Mouse (Mus musculus) NIH3T3 (cell line): ENCODE results near the gene Dmrtc2.
"Not testable (repeated sequence)": the region's sequence is repeated elsewhere in the genome, so short reads cannot be mapped to it uniquely, and the experiment has no call there.

Experiments
- DNase-seq: peaks from one replicate; pipeline ENCODE4 v3.0.0-alpha.2; 2012; ENCODE audit warnings: low read depth

Dmrtc2 gene

DNA sequence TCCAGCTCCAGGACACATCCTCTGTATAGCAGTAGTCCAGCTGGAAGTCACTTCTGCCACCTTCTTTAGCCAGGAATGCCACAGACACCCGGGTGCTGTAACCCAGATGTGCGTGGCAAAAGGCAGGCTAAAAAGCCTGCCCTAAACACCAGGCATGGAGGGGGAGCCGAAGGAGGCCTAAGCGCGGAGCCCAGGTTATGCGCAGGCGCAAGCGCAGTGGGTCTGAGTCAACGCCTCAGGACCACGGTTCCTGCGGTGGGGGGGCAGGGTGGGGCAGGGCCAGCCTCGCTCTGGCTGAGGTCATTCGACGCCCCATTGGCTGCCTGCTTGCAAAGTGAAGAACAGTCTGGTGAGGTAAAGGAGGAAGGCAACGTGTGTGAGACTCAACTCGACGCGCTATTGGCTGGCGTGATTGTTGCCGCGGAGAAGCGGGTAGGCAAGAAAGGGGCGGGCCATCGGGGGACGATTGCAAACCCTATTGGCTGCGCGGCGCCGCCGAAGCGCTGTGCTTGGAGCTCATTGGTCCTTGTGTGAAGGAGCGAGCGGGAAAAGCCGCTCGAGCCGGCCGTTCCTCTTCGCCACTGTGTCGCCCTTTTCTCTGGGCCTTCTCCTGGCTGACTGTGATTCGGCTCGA lies at the start of gene Dmrtc2, which contains the start of gene Lypd4:
Dmrtc2 (plus strand) TSS at position 526 of the 634 bp plus-strand sequence.
Lypd4 (minus strand) TSS at position 410 of the 634 bp plus-strand sequence.
- no peak for DNase-seq

DNA sequence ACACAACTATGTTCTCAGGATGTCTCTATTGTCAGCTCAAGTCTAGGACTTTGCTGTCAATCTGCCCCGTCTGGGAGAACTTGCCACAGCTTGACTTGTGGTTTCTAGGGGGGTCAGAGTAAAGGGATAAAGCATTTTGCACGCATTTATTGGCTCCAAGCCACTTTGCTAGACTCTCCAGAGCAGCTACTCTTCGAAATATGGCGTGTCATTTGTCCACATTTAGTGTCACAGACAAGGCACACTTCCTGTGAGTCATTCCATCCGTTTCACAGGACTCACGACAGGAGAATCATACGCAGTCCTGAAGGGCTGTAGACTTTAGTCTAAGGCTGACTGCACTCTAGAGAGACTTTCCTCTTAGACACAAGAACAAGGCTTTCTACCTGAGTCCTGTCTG lies 45.4 kb upstream of the Dmrtc2 start:
- no peak for DNase-seq

DNA sequence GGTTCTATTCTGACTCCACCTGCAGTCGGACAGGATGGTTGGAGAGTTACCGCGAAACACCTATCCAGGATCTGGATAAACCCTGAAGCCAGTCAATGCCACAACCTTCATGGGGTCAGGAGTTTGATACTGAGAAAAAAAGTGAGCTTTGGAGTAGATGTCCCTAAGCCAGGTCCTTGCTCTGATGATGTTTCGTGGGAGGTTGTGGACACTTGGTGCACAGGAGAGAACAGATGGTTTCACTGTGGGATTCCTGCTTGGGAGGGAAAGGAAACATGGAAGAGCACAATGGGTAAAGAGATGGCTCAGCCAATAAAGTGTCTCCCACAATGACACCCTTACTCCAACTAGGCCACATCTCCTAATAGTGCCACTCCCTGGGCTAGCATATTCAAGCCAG lies 42.7 kb upstream of the Dmrtc2 start:
- no peak for DNase-seq

DNA sequence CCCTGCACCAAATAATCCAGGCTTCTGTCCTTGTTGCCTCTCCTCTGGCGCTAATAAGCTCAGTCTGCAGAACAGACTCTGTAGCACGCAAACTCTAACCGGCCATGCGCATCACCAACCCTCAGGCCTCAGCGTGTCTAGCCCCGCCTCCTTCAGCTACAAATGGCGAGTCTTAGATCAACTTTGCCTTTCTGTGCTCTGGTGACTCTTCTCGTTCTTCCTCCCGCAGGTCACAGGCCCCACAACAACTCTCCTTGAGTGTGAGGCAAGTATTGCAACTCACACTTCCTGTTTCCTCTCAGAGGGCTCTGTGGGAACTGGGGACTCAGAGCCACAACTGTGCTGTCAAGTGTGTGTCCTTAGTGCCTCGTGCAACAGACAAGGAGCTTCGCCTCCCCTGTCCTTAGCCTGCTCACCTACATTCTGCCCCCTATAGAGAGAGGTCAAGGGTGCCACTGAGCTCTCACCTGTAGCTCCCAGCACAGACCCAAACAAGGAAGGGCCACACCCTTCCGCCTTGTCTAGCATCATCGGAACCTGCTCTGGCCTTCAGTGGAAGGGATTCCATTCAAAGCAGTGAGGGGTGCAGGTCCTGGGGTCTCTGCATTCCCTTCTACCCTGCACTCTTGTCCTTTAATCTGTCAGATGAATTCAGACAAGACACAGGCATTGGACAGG lies 31.0 kb upstream of the Dmrtc2 start:
- not testable (repeated sequence) for DNase-seq

DNA sequence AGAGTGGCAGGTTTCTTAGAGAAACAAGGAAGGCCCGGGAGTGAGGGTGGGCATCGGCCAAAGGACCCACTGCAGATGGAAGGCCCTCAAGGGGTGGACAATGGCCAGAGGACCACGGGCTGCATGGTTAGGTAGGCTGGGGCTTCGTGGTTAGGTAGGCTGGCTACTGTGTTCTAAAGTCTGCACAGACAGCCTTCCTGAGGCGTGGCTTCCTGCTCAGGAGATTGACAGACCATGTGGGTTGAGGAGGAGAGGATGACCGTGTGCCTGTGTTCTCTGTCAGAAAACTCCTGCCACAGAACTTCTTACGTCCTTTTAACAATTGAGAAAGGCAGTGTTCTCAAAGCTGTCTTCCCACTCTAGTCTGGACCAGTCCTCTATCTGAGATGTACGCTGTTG lies 30.4 kb upstream of the Dmrtc2 start:
- no peak for DNase-seq

DNA sequence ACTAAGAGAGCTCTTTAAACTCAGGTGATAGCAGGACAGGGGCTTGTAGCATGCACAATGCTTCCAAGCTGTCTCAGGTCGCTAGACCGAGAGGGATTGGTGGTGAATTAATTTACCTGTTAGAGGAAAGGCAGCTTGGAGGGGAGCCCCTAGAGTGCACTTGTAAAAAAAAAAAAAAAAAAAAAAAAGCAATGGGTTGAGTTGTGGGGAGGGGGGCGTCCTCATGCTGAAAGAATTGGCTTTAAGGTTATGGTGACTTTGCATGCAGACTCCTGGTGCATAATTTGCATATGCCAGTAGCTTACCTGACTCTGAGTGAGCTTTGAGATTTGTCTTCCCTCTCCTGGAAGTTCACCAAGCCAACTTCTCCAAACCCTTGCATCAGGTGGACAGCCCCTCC lies 29.5 kb upstream of the Dmrtc2 start:
- DNase-seq, result no peak

DNA sequence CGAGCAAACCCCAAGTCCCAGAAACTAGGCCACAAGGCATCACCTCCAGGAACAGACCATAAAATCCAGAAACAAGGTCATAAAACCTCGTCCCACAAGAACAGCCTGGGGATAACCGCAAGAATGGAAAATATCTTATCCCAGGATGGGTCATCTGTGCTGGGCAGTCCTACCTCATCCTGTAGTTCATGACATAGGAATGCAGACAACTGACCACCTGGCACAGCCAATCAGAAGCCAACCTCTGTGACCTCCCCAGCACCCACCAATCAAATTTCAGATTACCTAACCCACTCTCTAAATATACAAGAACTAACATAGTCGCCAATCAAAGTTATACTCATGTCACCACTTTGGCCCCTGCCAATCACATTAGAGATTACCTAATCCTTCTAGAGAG lies 28.8 kb upstream of the Dmrtc2 start:
- no peak for DNase-seq

DNA sequence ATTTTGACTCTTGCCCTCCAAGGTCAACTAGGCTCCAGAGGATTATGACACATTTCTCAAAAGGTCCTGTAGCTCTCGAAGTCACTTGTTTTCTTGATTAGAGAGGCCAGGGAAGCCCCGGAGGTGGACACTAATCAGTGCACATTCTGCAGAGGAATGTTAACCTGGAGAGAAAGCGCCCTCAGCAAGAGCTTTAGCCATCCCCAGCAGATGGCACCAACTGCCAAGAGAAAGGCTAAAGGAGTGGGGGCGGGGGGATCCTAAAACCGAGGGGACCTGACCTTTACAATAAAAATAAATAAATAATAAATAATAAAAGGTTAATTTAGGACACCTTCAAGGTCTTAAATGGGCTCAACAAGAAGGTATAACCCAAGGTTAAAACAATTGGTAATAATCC lies 25.7 kb upstream of the Dmrtc2 start:
- DNase-seq, result peak; percentile 17

DNA sequence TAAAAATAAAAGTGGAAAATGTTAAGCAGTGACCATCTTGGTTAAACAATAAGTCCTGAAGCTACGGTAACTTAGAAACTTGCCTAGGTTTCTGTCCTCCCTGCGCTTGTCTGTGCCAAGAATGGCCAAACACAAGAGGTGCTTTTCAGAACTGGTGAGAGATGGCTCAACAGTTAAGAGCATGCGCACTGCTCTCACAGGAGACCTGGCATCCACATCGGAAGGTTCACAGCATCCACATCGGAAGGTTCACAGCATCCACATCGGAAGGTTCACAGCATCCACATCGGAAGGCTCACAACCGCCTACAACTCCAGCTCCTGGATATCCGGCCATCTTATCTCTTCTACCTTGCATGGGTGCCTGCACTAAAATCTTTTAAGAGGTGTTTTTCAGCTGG lies 24.7 kb upstream of the Dmrtc2 start:
- DNase-seq, result no peak

DNA sequence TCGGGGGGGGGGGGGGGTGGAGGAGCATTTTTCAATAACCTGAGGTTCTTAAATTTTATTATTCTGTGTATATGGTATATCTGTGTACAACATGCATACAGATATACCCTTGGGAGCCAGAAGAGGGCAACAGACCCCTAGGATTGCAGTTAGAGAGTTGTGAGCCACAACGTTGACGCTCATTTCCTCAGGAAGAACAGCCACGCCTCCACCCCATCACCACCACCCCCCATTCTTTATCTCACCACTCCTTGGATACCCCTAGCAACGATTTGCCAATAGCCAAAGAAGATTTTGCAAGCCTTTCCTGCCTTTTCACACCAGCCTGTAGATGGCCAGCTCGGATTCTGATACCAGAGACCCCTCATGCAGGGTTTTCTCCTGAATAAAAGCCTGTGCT lies 24.1 kb upstream of the Dmrtc2 start:
- DNase-seq, result peak; percentile 83

DNA sequence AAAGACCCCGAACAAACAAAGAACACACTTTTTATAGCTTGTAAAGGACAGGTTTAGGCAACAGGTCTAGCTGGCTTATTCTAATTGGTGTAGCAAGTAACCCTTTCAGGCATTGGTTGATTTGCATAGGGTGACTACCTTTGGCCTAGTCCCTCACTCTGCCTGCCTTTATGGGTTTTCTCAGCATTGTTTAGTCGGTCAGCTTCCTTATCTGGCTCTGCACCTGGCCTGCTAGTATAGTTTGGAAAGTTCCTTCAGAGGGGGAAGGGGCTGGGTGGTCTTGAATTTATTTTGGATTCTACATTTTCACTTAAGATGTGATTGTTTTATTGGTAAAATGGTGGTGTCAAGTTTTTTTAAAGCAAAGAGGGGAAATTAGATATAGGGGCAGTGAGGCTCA lies 23.3 kb upstream of the Dmrtc2 start:
- not testable (repeated sequence) for DNase-seq

DNA sequence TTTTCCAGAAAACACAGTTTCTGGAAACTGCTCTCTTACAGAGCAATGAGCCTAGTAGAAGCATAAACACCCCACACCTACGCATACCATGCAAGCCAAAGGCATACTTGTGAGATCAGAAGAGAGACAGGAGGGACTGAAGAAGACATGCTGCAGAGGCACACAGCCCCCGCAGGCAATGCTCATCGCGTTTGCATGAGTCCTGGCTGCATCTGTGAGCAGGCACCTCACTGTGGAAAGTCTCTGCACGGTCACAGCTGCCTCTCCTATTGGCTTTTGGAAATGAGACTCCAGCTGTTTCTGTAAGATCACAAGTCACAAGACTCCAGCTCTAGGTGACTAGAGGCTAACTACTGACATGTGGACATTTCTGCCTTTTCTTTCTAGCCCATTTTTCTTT lies 19.7 kb upstream of the Dmrtc2 start:
- DNase-seq, result peak; percentile 38

DNA sequence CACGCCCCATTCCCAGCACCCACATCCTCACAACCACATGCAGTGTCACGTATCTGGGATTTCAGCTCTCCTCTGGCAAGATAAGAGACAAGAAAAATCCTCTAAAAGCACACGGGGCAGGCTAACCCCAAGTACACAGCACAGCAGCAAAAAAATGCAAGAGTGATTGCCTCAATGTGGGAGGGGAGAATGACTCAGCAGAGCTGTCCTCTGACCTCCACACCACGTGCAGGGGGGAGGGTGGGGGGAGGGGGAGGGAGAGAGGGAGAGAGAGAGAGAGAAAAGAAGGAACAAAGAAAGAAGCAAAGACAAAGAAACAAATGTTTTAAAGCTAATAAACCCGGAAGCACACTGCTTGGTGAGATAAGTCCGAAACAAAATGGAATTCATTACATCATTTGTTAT lies 19.0 kb upstream of the Dmrtc2 start:
- peak; percentile 85 for DNase-seq

DNA sequence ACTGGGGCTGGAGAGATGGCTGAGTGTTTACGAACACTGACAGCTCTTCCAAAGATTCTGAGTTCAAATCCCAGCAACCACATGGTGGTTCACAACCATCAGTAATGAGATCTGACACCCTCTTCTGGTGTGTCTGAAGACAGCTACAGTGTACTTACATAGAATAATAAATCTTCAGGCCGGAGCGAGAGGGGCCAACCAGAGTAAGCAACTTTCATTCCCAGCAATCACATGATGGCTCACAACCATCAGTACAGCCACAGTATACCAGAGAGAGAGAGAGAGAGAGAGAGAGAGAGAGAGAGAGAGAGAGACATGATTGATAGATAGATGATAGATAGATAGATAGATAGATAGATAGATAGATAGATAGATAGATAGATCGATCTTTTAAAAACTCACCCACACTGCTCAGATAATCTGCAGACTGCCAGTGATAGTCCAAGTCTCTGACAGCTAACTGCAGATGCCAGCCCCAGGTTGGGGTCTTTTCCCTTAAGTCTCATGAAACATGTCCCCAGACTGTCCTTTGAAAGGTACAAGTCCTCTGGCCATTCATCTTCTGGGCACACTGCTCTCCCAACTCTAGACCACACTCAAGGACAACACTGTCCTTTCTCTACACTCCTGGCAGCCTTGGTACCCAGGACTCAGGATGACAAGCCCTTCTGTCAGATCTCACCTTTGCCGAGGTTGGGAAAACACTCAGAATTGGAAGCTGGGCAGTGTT lies 18.1 kb upstream of the Dmrtc2 start:
- no peak for DNase-seq

DNA sequence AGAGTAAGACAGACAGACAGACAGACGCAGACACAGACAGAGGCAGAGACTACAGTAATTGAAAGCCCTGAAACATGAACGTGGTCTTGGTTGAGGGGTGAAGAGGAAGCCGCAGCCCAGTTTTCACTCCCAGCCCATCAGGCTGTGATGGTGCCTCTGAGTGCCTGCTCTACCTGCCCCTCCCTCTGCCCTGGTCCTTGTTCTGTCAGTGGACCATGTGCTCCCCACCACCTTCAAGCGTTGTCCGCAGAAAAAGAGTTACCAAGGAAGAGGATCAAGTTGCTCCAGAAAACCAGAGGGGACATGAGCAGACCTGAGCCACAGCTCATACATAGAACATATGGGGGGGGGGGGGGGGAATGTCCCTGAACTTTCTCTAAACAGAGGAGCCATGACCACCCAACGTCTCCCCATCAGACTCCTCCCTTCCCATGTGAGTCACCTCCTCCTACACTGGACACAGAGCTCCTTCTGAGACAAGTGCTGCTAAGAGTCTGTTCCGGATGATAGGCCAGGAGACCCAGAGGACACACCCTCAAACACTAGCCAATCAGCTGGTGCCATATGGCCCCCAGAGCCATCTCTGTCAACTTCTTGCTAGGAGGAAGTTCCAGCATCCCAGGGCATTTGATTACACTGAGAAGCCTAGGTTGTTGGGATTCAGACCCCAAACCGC lies 17.2 kb upstream of the Dmrtc2 start:
- DNase-seq, result peak; percentile 29

DNA sequence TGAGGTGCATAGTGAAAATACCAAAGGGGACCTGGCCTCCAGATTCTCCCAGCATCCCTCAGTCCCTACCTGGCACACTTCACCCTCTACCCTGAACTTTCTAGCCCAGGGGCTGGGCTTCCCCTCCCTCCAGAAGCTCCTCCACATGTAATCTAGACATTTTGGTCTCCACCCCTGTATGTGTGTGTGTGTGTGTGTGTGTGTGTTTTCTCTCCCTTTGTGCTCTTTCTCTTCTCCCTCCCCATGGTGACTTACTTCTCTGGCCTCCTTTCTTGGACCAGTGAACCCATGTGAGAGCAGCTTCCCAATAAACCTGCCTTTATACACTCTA lies 16.7 kb upstream of the Dmrtc2 start:
- DNase-seq, result peak; percentile 17

DNA sequence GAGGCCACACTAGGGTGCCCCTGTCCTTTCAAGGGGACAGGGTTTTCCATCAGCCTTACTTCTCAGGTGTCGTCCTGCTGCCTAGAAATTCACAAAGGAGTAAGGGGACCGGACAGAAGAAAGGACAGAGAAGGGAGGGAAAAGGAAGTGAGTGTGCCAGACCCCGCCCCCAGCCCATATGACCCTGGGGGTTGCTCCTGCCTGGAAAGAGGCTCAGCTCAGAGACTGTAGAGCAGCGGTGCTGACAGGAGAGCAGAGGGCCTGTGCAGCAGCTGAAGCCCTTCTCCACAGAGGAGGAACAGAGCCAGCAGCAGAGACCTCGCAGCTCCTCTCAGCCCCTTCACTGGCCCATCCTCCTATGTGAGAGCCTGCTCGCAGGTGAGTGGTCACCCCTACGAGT lies 16.2 kb upstream of the Dmrtc2 start:
- peak; percentile 29 for DNase-seq

DNA sequence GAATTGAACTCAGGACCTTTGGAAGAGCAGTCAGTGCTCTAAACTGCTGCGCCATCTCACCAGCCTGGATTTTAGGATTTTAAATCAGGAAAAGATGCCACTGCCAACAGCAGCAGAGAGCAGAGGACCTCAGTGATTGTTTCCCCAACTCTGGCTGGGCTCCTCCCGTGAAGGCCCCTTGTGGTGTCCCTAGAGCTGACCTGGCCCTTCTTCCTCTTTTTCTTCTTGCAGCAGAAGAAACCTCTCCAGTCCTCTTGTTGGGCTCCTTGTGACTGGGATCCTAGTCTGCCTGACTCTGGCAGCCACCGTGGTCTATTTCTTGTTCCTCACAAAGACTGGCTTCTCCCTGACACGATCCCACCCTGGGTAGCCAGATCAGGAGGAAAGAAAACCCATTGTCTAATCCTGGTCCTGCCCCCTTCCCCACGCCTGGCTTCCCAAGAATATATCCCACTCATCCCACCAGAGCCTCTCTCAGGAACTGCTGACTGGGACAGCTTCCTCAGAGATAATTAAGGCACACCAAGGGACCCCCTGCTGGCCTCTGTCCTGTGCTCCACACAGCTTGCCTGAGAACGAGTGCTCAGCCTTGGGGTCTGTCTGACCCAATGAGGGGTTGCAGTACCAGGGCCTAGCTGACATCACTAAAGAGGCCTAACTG lies 13.3 kb upstream of the Dmrtc2 start:
- DNase-seq, result no peak

DNA sequence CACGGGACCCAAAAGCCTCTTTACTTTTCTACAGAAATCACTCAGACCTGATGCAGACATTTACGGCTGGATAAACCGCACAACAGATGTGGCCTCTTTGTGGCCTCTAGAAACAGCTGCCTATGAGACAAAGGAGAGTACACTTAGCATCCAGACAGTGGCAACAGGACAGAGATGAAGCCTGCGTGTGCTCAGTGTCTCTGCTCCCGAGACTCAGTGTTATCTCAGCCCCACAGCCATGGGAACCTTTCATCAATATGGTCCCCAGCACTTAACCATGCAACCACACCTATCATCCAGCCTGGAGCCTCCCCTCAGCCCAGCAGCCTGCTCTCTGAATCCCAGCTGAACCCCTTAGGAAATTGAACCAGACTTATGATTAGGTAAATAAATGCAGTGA lies 10.6 kb upstream of the Dmrtc2 start:
- DNase-seq, result no peak

DNA sequence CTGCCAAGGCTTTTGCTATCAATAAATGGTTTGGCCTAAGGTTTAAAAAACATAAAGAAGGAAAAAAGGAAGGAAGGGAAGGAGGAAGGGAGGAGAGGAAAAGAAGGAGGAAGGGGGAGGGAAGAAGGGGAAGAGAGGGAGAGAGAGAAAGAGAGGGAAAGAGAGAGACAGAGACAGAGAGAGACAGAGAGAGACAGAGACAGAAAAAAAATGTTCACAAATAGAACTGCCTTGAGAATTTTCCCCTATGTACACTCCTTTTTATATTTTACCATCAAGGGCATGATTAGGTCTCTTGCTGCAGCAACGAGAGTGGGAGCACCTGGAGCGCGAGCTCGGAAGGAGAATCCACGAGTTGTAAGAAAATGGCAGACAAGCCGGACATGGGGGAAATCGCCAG lies 7.9 kb upstream of the Dmrtc2 start, which contains the start of gene Gm9844:
Gm9844 (plus strand) TSS at position 301 of the 400 bp plus-strand sequence.
- DNase-seq, result no peak

DNA sequence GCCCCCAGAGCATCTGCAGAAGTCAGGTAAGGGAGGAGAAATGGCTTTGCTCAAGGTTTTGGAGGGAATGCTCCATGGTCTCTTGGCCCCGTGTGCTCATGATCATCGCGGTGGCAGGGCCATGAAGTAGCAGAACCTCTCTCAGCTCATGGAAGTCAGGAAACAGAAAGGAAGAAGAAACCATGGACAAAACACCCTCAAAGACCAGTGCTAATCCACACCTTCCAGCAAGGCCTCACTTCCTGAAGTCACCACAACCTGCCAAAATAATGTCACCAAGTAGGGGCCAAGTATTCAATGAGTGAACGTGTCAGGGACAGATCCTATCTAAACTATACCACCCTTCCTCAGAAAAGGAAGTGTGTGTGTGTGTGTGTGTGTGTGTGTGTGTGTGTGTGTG lies 7.0 kb upstream of the Dmrtc2 start:
- no peak for DNase-seq

DNA sequence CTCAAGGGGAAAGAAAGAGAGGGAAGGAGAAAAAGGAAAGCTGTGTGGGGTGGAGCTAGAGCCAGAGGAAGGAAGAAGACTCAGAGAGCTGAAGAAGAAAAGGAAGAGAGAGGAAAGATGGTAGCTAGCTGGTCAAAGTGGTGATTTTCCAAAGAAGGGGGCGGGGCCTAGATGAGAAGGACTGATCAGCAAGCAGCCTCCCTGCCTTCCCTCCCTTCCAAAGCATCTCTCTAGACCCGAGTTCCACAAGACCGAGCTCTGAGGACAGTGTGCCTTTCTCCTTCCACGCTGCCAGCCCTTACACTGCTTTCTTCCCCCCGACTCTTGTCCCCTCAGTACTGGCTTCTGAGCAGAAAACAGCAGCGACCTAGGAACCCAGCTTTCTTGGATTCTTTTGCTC lies 5.7 kb upstream of the Dmrtc2 start:
- peak; percentile 34 for DNase-seq
